Mouse (Mus musculus): ENCODE data around the gene Plcd4.

DNA sequence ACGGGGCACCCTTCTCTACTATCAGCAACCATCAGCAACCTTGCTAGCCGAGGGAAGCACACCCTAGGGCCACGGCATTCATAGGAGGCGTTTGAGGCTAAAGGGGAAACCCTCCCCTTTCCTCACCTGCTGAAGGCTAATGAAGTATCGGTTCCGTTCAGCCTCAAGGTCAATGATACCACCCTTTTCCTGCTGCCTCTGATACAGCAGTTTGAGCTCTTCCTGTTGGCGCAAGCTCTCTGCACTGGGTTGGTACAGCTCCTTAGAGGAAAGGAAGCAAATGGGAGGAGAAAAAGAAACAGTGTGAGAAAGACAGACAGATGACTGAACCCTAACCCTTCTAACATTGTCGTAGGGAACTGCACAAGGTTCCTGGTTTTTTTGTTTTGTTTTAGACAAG is 51.7 kb downstream of the Plcd4 start:
- TF ChIP-seq GATA1 (IDR thresholded peaks at IDR 0.05; ENCODE audit: borderline replicate concordance, low read length) = no peak
- TF ChIP-seq FLI1 (IDR thresholded peaks at IDR 0.05; ENCODE audit: low read length) = no peak

All from megakaryocyte, embryonic 14.5 days (primary cell).